Mouse (Mus musculus): ENCODE measurements around the gene Epha8.
A peak's percentile ranks its signal among the peaks of the same experiment; 100 is the strongest.

The Epha8 gene

GRCm38 (mm10) chr4:136904767-136905539 is 51.7 kb downstream of the Epha8 start:
- DNase-seq (ENCODE audit: low spot score in 2 of 2), result no peak

GRCm38 (mm10) chr4:136899154-136899553 is 57.5 kb downstream of the Epha8 start:
- no peak for DNase-seq (ENCODE audit: low spot score in 2 of 2)

- DNase-seq (ENCODE audit: low spot score in 2 of 2), result no peak
These were observed 58.0 kb downstream of the Epha8 start, which contains the start of gene C1qa for GRCm38 (mm10) chr4:136898637-136899036. C1qa (minus strand) TSS chr4:136898803.

- DNase-seq (ENCODE audit: low spot score in 2 of 2), result no peak
These were observed 58.5 kb downstream of the Epha8 start for GRCm38 (mm10) chr4:136898084-136898598.

- no peak for DNase-seq (ENCODE audit: low spot score in 2 of 2)
These were observed 60.2 kb downstream of the Epha8 start for GRCm38 (mm10) chr4:136896461-136896860.

- no peak for DNase-seq (ENCODE audit: low spot score in 2 of 2)
These were observed 60.8 kb downstream of the Epha8 start for GRCm38 (mm10) chr4:136895861-136896260.

GRCm38 (mm10) chr4:136894821-136895220 is 61.8 kb downstream of the Epha8 start:
- DNase-seq (ENCODE audit: low spot score in 2 of 2), result no peak

GRCm38 (mm10) chr4:136893691-136894543 is 62.7 kb downstream of the Epha8 start:
- DNase-seq (ENCODE audit: low spot score in 2 of 2), result peak in 1 of 2 experiments; percentile 20

- DNase-seq (ENCODE audit: low spot score in 2 of 2), result no peak
These were observed 63.8 kb downstream of the Epha8 start, which contains the start of gene C1qc for GRCm38 (mm10) chr4:136892811-136893210. C1qc (minus strand) TSS chr4:136893065.

GRCm38 (mm10) chr4:136892371-136892770 is 64.2 kb downstream of the Epha8 start:
- DNase-seq (ENCODE audit: low spot score in 2 of 2), result no peak

GRCm38 (mm10) chr4:136891115-136891514 is 65.5 kb downstream of the Epha8 start:
- DNase-seq (ENCODE audit: low spot score in 2 of 2), result no peak

- DNase-seq (ENCODE audit: low spot score in 2 of 2), result no peak
These were observed 66.6 kb downstream of the Epha8 start for GRCm38 (mm10) chr4:136889981-136890380.

GRCm38 (mm10) chr4:136887714-136888113 is 68.9 kb downstream of the Epha8 start:
- no peak for DNase-seq (ENCODE audit: low spot score in 2 of 2)

GRCm38 (mm10) chr4:136886101-136886500 is 70.5 kb downstream of the Epha8 start, which contains the start of gene C1qb:
C1qb (minus strand) TSS chr4:136886187.
- DNase-seq (ENCODE audit: low spot score in 2 of 2), result no peak

Data from urinary bladder, adult 18-20 months (tissue).